Mouse (Mus musculus) megakaryocyte progenitor cell, adult 5-6 weeks (primary cell): ENCODE data around the gene Ccnb1ip1. TPM values are rescaled to one million over a fixed set of nuclear protein-coding genes. Genes with fewer than 3 reads are reported as not detected.
"Not testable (repeated sequence)": the region's sequence is repeated elsewhere in the genome, so short reads cannot be mapped to it uniquely, and the experiment has no call there.

Experiments used
- ATAC-seq: replicated peaks from 2 replicates; pipeline ENCODE4 v1.8.0; 2016; ENCODE audit warnings: mild to moderate bottlenecking, moderate TSS enrichment, inconsistent platforms; ENCODE audit not compliant: poor library complexity
- total RNA-seq, 2 experiments: library from RNA; stranded (forward) in 1 of 2; stranded (reverse) in 1 of 2; fragments of 157-497, 149-512 nt in 1 of 2; fragments of 200-1000 nt in 1 of 2; gene quantifications; 2 replicates each; pipeline versions ENCODE4 v1.2.3 to v1.2.4; 2015 to 2017

Gene Ccnb1ip1
- total RNA-seq (2015), result not detected in 2 replicates
- not detected in 2 replicates for total RNA-seq (2017)

- ATAC-seq, result peak; percentile 91
These were observed at the start of gene Ccnb1ip1, which contains the start of gene Parp2 for GRCm38 (mm10) chr14:50807487-50808072. Ccnb1ip1 (minus strand) TSS chr14:50807732. Parp2 (plus strand) TSS chr14:50807841.

DNA sequence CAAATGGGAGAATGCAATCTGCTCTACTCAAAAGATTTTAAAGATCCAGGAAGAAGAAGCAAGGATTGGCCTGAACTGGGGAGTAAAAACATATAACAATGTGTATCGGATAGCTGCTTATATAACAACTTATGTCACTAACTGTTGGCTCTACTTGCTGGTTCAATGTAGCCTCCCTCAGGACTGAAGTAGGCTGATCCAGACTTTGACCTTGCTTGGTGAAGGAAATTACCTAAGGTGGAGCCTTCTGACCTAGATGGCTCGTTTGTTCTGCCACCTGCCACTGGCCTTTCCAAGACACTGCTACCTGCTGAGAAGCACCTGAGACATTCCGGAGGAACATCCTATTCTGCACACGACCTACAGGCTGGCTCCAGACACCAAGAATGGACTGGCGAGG lies 48.3 kb upstream of the Ccnb1ip1 start:
- ATAC-seq, result no peak

DNA sequence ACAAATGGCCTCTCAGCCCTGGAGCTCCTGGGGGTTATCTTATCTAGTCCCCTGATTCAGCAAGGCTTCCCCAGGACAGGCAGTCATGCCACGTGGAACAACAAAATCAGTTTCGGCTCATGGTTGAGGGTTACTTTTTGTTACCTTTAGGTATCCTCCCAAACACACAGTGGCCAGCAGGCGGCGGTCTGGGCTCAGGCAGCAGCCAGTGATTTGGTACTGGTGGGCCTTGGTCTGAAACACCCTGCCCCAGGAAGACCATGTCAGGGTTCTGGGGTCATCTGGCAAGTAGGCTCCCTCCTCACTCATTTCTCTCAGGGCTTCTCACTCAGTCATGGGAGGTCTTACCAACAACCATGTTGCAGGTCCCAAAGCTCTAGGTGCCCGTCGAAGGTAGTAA lies 29.7 kb upstream of the Ccnb1ip1 start:
- no peak for ATAC-seq

DNA sequence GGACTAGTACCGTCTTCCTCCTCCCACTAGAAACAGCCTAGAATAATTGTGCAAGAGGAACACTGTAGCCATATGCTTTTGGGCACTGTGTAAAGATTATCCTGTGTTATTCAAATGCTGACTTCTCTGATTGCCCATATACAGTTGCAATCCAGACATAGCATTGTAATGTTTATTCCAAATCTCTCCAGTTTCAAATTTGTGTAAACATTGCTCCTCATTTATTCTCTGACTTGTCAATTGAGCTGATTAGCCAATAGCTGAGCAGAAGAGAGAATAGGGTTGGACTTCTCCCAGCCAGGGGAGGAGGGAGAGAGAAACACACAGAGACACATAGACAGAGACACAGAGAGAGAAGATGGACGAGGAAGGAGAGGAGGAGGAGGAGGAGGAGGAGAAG lies 26.9 kb upstream of the Ccnb1ip1 start:
- peak; percentile 36 for ATAC-seq

- peak; percentile 91 for ATAC-seq
These were observed 26.4 kb upstream of the Ccnb1ip1 start for GRCm38 (mm10) chr14:50833964-50834363.

- ATAC-seq, result peak; percentile 36
These were observed 22.3 kb upstream of the Ccnb1ip1 start for GRCm38 (mm10) chr14:50829878-50830277.

GRCm38 (mm10) chr14:50826579-50826978 lies 19.0 kb upstream of the Ccnb1ip1 start:
- ATAC-seq, result no peak

DNA sequence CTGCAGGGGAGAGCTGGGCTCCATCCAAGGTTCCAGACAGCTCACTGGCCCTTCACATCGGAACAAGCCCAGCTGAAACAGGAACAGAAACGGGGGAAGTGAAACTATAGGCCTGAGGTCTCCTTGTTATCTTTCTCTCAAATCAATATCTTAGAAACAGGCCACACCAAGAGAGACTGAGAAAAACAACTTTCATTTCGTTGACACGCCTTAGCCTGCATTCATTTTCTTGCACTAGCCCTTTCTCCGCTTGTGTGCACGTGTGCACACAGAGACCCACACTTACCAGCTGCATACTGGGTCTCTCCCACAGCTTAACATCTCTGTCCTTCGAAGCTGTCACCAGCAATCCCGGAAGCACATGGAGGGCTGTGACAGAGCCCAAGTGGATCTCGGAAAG lies 16.7 kb upstream of the Ccnb1ip1 start:
- peak; percentile 86 for ATAC-seq

GRCm38 (mm10) chr14:50823240-50823639 lies 15.7 kb upstream of the Ccnb1ip1 start:
- peak; percentile 46; the same call in 1 of the 2 replicates for ATAC-seq

DNA sequence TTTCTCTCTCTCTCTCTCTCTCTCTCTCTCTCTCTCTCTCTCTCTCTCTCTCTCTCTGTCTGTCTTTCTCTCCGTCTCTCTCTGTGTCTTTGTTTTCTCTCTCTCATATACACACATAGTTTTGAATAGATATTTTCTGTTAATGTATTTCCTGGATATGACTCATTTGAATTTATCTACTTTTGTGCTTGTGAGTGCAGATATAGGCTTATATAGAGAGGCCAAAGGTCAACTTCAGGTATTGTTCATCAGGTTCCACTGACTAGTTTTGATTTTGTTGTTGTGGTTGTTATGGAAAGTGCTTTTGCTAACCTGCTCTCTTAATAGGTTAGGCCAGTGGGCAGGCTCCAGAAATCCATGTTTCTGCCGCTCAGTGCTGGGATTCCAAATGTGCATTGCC lies 5.5 kb upstream of the Ccnb1ip1 start:
- no peak for ATAC-seq

DNA sequence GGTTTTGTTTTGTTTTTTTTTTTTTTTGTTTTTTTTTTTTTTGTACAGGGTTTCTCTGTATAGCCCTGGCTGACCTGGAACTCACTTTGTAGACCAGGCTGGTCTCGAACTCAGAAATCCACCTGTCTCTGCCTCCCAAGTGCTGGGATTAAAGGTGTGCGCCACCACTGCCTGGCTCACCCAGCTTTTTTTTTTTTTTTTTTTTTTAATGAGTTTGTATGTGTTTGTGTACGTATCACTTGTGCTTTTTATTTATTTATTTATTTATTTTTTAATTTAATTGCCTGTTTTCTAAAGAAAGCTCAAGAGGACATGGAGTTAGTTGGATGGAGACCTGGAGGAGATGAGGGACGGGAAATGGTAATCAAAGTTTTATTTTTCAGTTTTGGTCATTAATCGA lies 1.1 kb downstream of the Ccnb1ip1 start:
- ATAC-seq, result not testable (repeated sequence)

DNA sequence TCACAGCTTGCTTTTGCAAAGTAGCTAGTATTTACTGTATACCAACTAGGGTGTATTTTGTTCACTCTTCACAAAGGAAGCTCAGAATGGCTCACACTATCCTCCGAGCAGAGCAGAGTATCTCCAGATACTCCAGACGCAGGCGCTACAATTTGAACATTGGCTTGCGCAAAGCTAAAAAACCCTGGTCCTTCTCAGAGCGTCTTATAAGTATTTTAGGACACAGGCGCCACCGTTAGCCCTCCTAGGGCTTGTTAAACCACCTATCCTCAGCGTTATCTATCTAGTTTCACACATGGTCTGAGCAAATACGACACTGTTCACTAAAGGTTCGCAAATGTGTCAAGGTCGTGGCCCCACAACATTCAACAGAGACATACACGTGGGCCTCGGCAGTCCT lies 2.8 kb downstream of the Ccnb1ip1 start:
- no peak for ATAC-seq

GRCm38 (mm10) chr14:50802843-50803562 lies 4.5 kb downstream of the Ccnb1ip1 start:
- ATAC-seq, result no peak

GRCm38 (mm10) chr14:50802441-50802840 lies 5.1 kb downstream of the Ccnb1ip1 start:
- no peak for ATAC-seq

- ATAC-seq, result peak; percentile 83
These were observed 7.9 kb downstream of the Ccnb1ip1 start for GRCm38 (mm10) chr14:50799502-50800259.

- peak; percentile 81 for ATAC-seq
These were observed 9.0 kb downstream of the Ccnb1ip1 start for GRCm38 (mm10) chr14:50798512-50798911.

GRCm38 (mm10) chr14:50796464-50796863 lies 11.1 kb downstream of the Ccnb1ip1 start:
- ATAC-seq, result no peak

DNA sequence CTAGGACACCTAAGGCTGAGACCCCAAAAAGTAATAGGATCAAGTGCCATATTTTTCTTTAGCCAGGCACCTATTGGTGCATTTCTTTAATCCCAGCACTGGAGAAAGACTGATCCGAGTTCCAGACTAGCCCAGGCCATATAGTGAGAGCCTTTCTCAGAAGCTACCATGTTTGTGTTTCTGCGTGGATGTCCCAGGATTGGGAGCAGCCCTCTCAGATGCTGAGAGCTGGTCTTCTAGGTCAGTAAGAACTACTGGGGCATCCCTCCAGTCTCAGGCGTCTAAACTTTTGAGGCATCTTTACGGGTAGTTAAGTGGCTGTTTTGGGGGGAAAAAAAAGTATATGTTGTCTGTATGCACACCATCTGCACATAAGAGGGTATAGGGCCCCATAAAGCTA lies 11.6 kb downstream of the Ccnb1ip1 start:
- no peak for ATAC-seq

- ATAC-seq, result no peak
These were observed 12.1 kb downstream of the Ccnb1ip1 start for GRCm38 (mm10) chr14:50795261-50795935.

- peak; percentile 43 for ATAC-seq
These were observed 19.4 kb downstream of the Ccnb1ip1 start for GRCm38 (mm10) chr14:50788157-50788556.

- peak; percentile 99 for ATAC-seq
These were observed 22.3 kb downstream of the Ccnb1ip1 start, which contains the start of gene Ttc5 for GRCm38 (mm10) chr14:50785251-50785637. Ttc5 (minus strand) TSS chr14:50785519.
